Mouse (Mus musculus) forebrain, embryonic 11.5 days (tissue): ENCODE measurements around the gene Igflr1. TPM values are rescaled to one million over a fixed set of nuclear protein-coding genes. Genes with fewer than 3 reads are reported as not detected.

Source experiments
- ATAC-seq: fragments of 200-750 bp; cut with Nextera tagmentation; replicated peaks from 2 replicates; pipeline ENCODE4 v1.8.0; 2017; ENCODE audit warnings: moderate TSS enrichment; ENCODE audit not compliant: low FRiP score
- DNase-seq: peaks from one replicate; pipeline ENCODE4 v3.0.0-alpha.2; 2017; ENCODE audit warnings: low spot score
- H3K27ac ChIP-seq: fragments of 300-500 bp; sonication (generic); 2 replicates; pipeline ENCODE4 v1.5.1; 2014; ENCODE audit warnings: low read depth, low read length
- H3K27me3 ChIP-seq: fragments of 300-500 bp; sonication (generic); 2 replicates; pipeline ENCODE4 v1.6.1; 2014; ENCODE audit warnings: mild to moderate bottlenecking, low read length, mixed read lengths; ENCODE audit not compliant: control insufficient read depth, insufficient read depth
- H3K36me3 ChIP-seq: fragments of 300-500 bp; sonication (generic); 2 replicates; pipeline ENCODE4 v1.6.1; 2014; ENCODE audit warnings: mild to moderate bottlenecking, low read length, moderate library complexity, mixed read lengths; ENCODE audit not compliant: control insufficient read depth, insufficient read depth
- H3K4me1 ChIP-seq: fragments of 300-500 bp; sonication (generic); replicated peaks from 2 replicates; pipeline ENCODE4 v1.6.1; 2014; ENCODE audit warnings: low read length, mixed read lengths; ENCODE audit not compliant: control insufficient read depth, insufficient read depth
- H3K4me2 ChIP-seq: fragments of 300-500 bp; sonication (generic); 2 replicates; pipeline ENCODE4 v1.6.1; 2014; ENCODE audit warnings: low read depth, mild to moderate bottlenecking, low read length, moderate library complexity, mixed read lengths; ENCODE audit not compliant: severe bottlenecking
- H3K4me3 ChIP-seq: fragments of 300-500 bp; sonication (generic); 2 replicates; pipeline ENCODE4 v1.5.1; 2014; ENCODE audit warnings: low read depth, low read length
- H3K9ac ChIP-seq: fragments of 300-500 bp; sonication (generic); 2 replicates; pipeline ENCODE4 v1.6.1; 2014; ENCODE audit warnings: low read length
- H3K9me3 ChIP-seq: fragments of 300-500 bp; sonication (generic); 2 replicates; pipeline ENCODE4 v1.6.1; 2016; ENCODE audit warnings: low read length, mixed read lengths; ENCODE audit not compliant: control insufficient read depth
- WGBS: fragments of 180-500 bp; shearing (Covaris S2); extraction: QIAGEN DNeasy Blood & Tissue Kit; methylation state at CpG from one replicate; pipeline ENCODE4 v1.1.7; 2014; 5-methylcytosine and 5-hydroxymethylcytosine counted together
- polyA plus RNA-seq: library from polyadenylated mRNA; unstranded; fragments of >200 nt; fragmentation: Nextera tagmentation; extraction: Ambion mirVana; gene quantifications from 2 replicates; pipeline ENCODE4 v1.2.1, GENCODE M21; 2014

Igflr1 gene
- polyA plus RNA-seq, 1 experiment from 2014 or later: 6.0 TPM

DNA sequence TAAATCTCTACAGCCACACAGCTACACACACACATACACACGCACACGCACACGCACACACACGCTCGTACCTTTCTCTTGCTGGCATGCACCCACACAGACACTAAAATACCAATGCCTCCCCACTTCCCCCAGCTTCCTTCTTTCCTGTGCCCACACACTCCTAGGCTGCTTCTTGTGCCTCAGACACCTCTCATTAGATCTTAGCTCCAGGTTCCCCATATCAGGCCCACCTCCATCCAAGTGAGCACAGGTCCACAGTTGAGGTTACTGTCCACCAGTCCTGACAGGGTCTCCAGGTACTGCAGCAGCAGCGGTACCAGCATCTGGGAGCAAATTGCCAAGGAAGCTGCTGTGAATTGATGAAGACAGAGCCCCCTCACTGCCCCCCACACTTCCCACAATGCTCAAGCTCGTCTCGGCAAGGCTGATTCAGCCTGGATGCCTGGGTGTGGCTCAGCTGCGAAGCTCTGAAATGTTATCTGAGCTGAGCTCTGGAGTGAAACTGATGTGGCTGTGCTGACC, 33.9 kb upstream of the Igflr1 start:
- Histone ChIP-seq H3K27me3 (no peaks in the 10 kb centered on the region), H3K27ac (no peak overlapping the region), H3K36me3 (peaks cover 23% of the 10 kb centered on the region), H3K9ac (no peak overlapping the region), H3K9me3 (no peaks in the 10 kb centered on the region), H3K4me1 (peaks cover 16% of the 10 kb centered on the region), H3K4me3 (no peak overlapping the region), H3K4me2 (no peak overlapping the region)
- 88% methylated on average over 9 of the region's 9 CpGs for WGBS
- ATAC-seq (no peak), DNase-seq (no peak)

DNA sequence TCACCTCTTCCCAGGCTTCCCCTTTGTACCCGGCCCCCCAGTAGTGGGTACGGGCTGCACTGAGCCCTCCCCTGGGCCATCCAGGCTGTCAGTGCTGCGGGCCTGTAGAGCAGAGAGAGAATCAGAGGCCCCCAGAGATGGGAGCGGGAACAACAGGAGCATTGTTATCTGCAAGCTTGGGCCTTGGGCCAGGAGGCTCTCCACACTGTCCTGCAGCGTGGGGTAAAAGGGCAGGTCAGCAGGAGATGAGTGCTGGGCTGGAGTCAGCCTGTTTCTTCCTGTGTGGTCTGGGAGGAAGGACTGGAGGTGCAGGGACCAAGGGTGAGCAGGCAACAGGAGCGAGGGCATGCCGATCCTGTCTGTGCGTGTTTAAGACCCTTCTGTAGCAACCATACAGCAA, 32.3 kb upstream of the Igflr1 start:
- DNase-seq (no peak), ATAC-seq (no peak)
- H3K36me3 ChIP-seq: peaks cover 23% of the 10 kb centered on the region
- peak overlapping the region; percentile 74 for H3K4me3 ChIP-seq
- no peak overlapping the region for H3K27ac ChIP-seq
- peak overlapping the region; percentile 89; the same call in 1 of the 2 replicates for H3K9ac ChIP-seq
- H3K9me3 ChIP-seq: no peaks in the 10 kb centered on the region
- 8% methylated on average over 8 of the region's 8 CpGs for WGBS
- H3K4me2 ChIP-seq: peak overlapping the region; percentile 92
- no peaks in the 10 kb centered on the region for H3K27me3 ChIP-seq
- H3K4me1 ChIP-seq: peaks cover 16% of the 10 kb centered on the region

DNA sequence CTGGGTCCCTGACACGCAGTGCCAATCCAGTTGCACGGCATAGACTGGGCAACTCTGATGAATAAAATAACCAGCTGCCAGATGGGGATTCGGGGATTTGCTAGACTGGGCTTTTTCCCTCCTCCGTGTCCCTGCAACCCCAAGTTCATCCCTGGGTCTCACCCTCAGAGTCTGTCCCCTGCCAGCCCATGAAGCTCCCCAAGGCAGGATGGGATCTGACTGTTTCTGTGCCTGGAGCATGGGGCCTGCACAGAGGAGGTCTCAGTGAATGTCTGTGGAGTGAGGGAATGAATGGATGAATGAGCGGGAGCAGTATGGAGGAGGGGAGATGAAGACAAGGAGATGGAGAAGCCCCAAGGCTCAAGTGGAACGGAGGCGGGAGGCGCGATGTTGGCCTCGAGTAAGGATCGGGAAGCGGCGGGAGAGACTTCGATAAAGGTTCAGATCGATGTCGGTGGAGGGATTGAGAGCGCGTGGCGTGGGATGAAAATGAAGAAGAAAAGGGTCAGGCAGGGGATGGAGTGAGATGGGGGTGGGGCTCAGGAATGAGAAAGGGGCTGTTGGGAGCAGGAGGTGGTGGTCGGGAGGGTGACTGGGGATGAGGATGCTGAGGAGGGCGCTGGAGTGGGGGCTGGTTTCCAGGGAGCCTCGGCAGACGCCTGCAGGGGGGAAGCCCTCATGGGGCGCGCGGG, 31.1 kb upstream of the Igflr1 start:
- peaks cover 18% of the 10 kb centered on the region for H3K36me3 ChIP-seq
- DNase-seq: no peak
- H3K4me3 ChIP-seq: peak overlapping the region; percentile 74
- H3K9ac ChIP-seq: peak overlapping the region; percentile 89
- peaks cover 16% of the 10 kb centered on the region for H3K4me1 ChIP-seq
- H3K9me3 ChIP-seq: no peaks in the 10 kb centered on the region
- peak overlapping the region; percentile 86 for H3K27ac ChIP-seq
- peak; percentile 47 for ATAC-seq
- 6% methylated on average over 26 of the region's 26 CpGs for WGBS
- H3K27me3 ChIP-seq: no peaks in the 10 kb centered on the region
- H3K4me2 ChIP-seq: peak overlapping the region; percentile 92

DNA sequence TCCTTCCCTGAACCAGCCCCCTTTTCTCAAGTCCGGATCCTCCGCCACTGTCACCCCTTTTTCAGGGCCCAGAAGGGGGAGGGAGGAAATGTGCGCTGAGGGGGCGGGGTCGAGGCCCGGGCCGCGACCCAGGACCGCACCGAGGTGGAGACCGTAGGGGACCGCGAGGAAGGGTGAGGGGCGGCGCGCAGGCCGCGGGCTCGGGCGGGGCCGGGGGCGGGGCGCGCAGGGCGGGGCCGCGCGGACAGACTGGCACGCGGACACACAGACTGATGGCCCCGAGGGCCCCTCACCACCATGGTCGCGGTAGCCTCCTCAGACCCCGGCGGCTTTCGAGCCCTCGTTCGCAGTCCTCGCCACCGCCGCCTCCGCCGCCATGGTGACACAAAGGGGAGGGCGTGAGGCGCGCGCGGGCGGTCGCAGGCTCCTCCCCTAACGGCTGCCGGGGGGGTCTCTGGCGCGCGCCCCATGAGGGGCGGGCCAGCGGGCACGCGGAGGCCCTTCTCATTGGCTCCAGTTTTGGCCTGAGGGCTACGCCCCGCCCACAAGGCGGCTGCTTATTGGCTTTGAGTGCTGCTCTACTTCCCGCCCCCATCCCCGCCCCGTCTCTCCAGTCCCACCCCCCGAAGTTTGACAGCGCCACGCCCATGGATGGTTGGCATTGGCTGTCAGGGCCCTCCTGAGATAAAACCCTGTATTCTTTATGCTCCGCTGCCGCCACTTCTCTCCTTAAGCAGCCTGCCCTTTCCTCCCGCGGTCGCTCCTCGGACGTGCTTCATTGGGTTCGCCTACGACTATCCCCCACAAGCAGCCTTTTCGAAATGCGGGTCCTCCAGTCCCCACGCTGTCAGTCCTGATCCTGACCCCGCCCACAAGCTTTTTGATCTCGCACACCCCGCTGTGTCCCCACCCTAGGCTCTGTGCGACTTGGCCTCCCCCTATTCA, 30.3 kb upstream of the Igflr1 start, which contains the start of gene Arhgap33:
Arhgap33 (minus strand) TSS at position 428 of the 945 bp plus-strand sequence.
- ATAC-seq: peak; percentile 92
- H3K9ac ChIP-seq: peak within 1 kb of the TSS; percentile 89
- H3K4me1 ChIP-seq: peaks cover 16% of the 10 kb centered on the region
- H3K27ac ChIP-seq: peak within 1 kb of the TSS; percentile 86
- H3K27me3 ChIP-seq: no peaks in the 10 kb centered on the region
- WGBS: under 1% methylated on average over 69 of the region's 84 CpGs
- peak; percentile 99 for DNase-seq
- H3K9me3 ChIP-seq: no peaks in the 10 kb centered on the region
- peak within 1 kb of the TSS; percentile 74 for H3K4me3 ChIP-seq
- peaks cover 11% of the 10 kb centered on the region for H3K36me3 ChIP-seq
- H3K4me2 ChIP-seq: peak within 1 kb of the TSS; percentile 92

DNA sequence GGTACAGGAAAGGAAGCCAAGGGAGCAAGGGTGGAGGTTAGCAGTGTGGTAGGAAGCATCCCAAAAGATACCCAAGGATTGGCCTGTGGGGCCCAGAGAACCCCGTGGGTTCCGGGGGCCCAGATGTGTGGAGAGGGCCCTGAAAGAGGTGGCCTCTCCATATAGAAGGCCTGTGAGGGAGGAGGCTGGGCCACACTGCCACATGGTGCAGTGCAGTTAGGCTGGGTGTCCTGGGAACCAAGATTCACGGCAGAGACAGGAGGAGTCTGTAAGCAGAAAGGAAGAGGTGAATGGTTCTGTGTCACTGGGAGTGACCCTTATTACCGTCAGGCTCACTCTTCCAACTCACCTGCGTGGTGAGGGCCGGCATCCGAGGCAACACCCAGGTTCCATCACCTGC, 24.7 kb upstream of the Igflr1 start:
- H3K9ac ChIP-seq: no peak overlapping the region
- no peaks in the 10 kb centered on the region for H3K9me3 ChIP-seq
- no peaks in the 10 kb centered on the region for H3K36me3 ChIP-seq
- no peak overlapping the region for H3K4me2 ChIP-seq
- ATAC-seq (no peak), DNase-seq (no peak)
- no peaks in the 10 kb centered on the region for H3K27me3 ChIP-seq
- H3K4me1 ChIP-seq: no peaks in the 10 kb centered on the region
- no peak overlapping the region for H3K4me3 ChIP-seq
- no peak overlapping the region for H3K27ac ChIP-seq
- WGBS: 90% methylated on average over 7 of the region's 7 CpGs

DNA sequence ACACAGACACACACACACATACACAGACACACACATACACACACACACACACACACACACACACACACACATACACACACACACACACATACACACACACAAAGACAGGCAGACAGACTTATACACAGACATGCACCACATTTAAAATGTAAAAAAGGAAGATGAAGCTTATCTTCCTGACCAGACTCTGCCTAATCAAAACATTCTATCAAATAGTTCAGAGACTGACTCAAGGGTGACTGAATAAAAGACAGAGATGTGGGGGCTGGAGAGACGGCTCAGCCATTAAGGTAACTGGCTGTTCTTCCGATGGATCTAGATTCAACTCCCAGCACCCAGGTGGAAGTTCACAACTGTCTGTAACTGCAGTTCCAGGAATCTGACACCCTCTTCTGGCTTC, 20.9 kb upstream of the Igflr1 start:
- Histone ChIP-seq H3K4me2 (no peak overlapping the region), H3K27ac (no peak overlapping the region), H3K36me3 (no peaks in the 10 kb centered on the region; the same call in 1 of the 2 replicates), H3K9me3 (no peaks in the 10 kb centered on the region), H3K4me1 (no peaks in the 10 kb centered on the region), H3K4me3 (no peak overlapping the region), H3K9ac (no peak overlapping the region), H3K27me3 (no peaks in the 10 kb centered on the region)
- 95% methylated on average over 2 of the region's 2 CpGs for WGBS
- no peak for ATAC-seq
- DNase-seq: no peak

DNA sequence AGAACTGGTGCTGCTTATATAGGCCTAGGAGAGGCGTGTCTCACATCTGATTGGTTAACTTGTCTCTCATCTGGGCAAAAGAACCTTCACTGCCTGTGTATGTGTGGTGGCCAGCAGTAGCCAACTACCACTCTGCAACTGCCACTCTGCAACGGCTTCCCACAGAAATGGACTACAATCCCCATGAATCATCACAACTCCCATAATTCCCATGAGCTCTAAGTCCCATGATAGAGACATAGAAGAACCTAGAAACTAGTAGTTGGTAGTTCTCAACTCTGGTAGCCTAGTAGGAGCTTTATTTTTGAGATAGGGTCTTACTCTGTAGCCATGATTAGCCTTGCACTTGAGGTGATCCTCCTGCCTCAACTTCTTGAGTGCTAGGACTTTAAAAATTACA, 15.3 kb upstream of the Igflr1 start:
- Histone ChIP-seq H3K27ac (no peak overlapping the region), H3K4me3 (no peak overlapping the region), H3K4me1 (peaks cover 4% of the 10 kb centered on the region; the same call in 1 of the 2 replicates), H3K9me3 (no peaks in the 10 kb centered on the region), H3K9ac (no peak overlapping the region), H3K36me3 (no peaks in the 10 kb centered on the region; the same call in 1 of the 2 replicates), H3K27me3 (no peaks in the 10 kb centered on the region), H3K4me2 (no peak overlapping the region)
- ATAC-seq (no peak), DNase-seq (no peak)
- WGBS: 72% methylated on average over 2 of the region's 2 CpGs

DNA sequence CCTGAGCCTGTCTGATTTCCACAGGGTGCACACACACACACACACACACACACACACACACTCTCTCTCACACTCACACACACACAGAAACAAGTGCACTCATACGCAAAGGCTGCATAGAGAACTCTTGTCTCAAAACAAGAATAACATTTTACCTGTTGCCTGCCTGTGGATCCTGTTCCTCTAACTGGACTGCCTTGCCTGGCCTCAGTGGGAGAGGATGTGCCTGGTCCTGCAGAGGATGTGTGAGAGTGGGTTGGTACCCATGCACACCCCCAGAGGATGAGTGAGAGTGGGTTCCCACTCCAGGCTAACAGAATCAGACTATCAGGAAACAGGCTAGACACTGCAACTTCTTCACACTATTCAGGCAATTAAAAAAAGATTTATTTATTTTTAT, 14.6 kb upstream of the Igflr1 start:
- Histone ChIP-seq H3K4me3 (no peak overlapping the region), H3K27ac (no peak overlapping the region), H3K9me3 (no peaks in the 10 kb centered on the region), H3K4me1 (peaks cover 4% of the 10 kb centered on the region; the same call in 1 of the 2 replicates), H3K4me2 (no peak overlapping the region), H3K27me3 (no peaks in the 10 kb centered on the region), H3K9ac (no peak overlapping the region), H3K36me3 (peaks cover under 1% of the 10 kb centered on the region; the same call in 1 of the 2 replicates)
- DNase-seq: no peak
- 95% methylated on average over 1 of the region's 1 CpGs for WGBS
- ATAC-seq: no peak
